Mouse (Mus musculus): Measurements from ENCODE around the gene Kcna10. TPM values are rescaled to one million over a fixed set of nuclear protein-coding genes. Genes with fewer than 3 reads are reported as not detected.

Kcna10 gene
- not detected in 2 replicates for polyA plus RNA-seq (2015; fragmentation: Nextera tagmentation; extraction: Ambion mirVana)

DNA sequence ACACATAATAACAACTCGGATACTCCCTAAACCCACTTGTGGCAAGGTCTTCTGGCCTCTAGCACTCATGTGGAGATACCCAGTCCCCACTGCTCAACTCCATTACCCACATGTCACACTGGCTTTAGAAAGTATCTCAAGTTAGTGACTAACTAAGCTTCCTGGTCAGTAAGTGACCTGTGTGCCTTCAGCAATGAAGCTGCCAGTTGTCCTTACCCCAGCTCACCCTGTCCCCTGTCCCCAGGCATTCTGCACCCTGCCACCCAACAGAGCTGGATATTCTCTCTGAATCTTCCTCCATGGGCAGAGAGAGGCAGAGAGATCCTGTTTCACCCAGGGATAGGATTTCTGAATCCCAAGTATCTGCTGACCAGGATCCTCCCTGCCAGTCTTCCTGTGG is at the start of gene Kcna10:
Gene Kcna10 (plus strand): TSS at position 301 of the 400 bp plus-strand sequence.
- 81% methylated on average over 1 of the region's 1 CpGs for WGBS

DNA sequence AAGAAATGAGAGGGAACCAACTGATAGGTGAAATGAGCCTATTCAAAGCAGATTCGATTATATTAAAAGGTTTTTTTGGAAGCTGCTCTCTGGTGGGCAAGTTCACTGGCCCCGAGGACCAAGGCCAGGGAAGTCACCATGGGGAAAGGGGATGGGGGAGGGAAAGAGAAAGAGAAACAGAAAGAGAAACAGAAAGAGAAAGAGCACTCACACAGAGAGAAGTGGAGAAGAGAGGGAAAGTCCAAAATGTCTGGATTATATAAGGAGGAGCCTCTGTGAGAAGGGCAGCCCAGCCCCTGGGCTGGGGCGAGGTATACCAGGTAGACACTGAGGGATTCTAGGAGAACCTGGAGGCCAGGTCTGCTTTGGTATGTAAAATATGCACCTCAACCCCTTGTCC is 48.4 kb upstream of the Kcna10 start:
- H3K9me3 ChIP-seq: no peaks in the 10 kb centered on the region
- no peak overlapping the region for H3K9ac ChIP-seq (replicated peaks)
- 79% methylated on average over 3 of the region's 3 CpGs for WGBS
- no peak for ATAC-seq
- no peak overlapping the region for H3K4me2 ChIP-seq (replicated peaks)
- H3K36me3 ChIP-seq: no peaks in the 10 kb centered on the region
- 0 out of 2 replicates have a peak, but pooled peaks cover 10% of the 10 kb centered on the region for H3K4me1 ChIP-seq (replicated peaks)
- H3K4me3 ChIP-seq (replicated peaks): no peak overlapping the region
- no peaks in the 10 kb centered on the region for H3K27me3 ChIP-seq
- H3K27ac ChIP-seq: no peak overlapping the region

More for the DNA sequence above, at the start of gene Kcna10:
- no peak within 1 kb of the TSS for H3K9ac ChIP-seq (replicated peaks)
- ATAC-seq: no peak
- H3K4me3 ChIP-seq (replicated peaks): no peak within 1 kb of the TSS
- no peak within 1 kb of the TSS for H3K4me2 ChIP-seq (replicated peaks)
- H3K27ac ChIP-seq: no peak within 1 kb of the TSS
- H3K9me3 ChIP-seq: no peaks in the 10 kb centered on the region
- H3K36me3 ChIP-seq: no peaks in the 10 kb centered on the region
- H3K27me3 ChIP-seq: no peaks in the 10 kb centered on the region
- no peaks in the 10 kb centered on the region for H3K4me1 ChIP-seq (replicated peaks)

DNA sequence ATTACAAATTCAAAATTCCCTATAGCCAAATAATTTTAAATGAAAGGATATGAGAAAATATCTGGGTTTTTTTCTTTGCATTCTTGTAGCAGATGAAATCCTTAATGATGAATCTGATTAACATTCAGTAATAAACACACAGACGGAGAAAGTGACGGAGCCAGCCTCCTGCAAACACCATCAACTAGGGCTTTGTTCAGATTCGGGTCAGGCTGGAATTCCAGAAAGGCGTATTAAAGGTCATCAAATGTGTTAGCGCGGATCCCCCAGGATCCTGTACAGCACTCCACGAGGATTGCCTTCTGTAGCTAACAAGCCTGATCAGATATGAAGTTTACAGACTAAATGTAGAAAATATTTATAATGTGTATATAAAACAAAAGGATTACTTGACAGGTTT is 35.7 kb upstream of the Kcna10 start:
- Histone ChIP-seq H3K9me3 (no peaks in the 10 kb centered on the region), H3K4me2 (replicated peaks) (no peak overlapping the region), H3K27ac (no peak overlapping the region), H3K27me3 (no peaks in the 10 kb centered on the region), H3K4me1 (replicated peaks) (peaks cover 18% of the 10 kb centered on the region), H3K36me3 (no peaks in the 10 kb centered on the region), H3K9ac (replicated peaks) (no peak overlapping the region), H3K4me3 (replicated peaks) (no peak overlapping the region)
- 60% methylated on average over 7 of the region's 7 CpGs for WGBS
- ATAC-seq: no peak

DNA sequence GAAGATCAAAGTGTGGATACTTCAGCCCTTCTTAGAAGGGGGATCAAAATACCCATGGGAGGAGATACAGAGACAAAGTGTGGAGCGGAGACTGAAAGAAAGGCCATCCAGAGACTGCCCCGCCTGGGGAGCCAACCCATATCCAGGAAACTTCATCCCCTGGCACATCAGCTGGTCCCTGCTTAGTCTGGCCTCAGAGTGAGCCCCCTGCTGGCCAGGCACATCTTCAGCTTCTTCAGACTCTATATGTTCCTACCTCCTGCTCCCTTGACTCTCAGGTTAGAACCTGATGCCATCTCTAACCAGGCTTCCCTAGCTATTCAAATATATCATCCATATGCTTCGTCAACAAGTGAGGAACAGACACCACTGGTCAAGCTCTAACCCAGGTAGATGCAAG is 33.9 kb upstream of the Kcna10 start:
- 74% methylated on average over 3 of the region's 3 CpGs for WGBS
- no peak overlapping the region for H3K9ac ChIP-seq (replicated peaks)

DNA sequence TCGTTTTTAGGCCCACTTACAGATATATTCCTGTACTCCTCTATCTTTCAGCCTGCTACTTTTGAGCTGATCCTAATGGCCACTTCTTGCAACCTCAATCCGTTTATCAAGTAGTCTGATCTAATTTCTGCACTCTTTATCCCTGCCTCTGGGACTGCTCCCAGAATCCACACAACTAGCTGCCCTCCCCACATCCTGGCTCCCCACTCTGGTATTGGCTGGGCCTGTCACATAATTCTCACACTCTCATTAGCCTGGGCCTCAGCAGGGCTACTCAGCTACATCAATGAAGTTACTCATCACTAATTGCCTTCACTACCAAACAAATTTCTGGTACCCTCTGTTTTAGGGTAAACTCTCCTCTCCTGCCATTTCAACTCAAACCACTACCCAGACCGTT is 32.4 kb upstream of the Kcna10 start:
- WGBS: 35% methylated on average over 3 of the region's 3 CpGs
- H3K27ac ChIP-seq: peak overlapping the region; percentile 42
- H3K4me2 ChIP-seq (replicated peaks): no peak overlapping the region

More for the DNA sequence above, 33.9 kb upstream of the Kcna10 start:
- Histone ChIP-seq H3K36me3 (no peaks in the 10 kb centered on the region), H3K27ac (no peak overlapping the region), H3K27me3 (no peaks in the 10 kb centered on the region), H3K4me1 (replicated peaks) (peaks cover 18% of the 10 kb centered on the region), H3K4me2 (replicated peaks) (no peak overlapping the region), H3K9me3 (no peaks in the 10 kb centered on the region), H3K4me3 (replicated peaks) (no peak overlapping the region)
- no peak for ATAC-seq

DNA sequence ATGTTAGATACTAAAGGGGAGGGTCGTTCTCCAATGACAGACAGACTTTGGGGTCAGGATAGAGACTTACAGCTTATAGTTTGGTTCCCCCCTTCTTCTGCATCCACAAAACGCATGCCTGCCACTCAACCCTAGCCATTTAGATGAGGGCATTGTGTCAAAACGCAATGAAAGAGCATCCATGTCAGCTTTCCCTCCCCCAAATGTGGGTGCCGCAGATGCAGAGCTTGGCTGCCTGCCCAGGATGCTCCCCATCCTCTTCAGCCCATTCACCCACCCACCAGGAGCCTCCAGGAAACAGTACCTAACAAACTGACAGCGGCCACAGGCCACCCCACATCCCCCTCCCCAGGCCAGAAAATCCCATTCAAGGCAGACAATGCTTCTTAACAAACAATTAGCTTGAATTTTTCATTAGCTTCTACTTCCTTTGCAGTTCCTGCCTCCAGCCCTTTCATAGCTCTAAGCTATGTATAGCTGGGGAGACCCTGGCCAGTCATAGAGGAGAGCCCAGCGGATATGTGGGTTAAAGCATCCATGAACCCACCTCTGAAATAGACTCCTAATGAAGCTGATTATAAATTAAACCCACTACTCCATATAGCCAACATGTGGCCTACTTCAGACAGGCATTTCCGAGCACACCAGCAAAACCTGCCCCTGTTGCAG is 31.9 kb upstream of the Kcna10 start:
- WGBS: 26% methylated on average over 7 of the region's 7 CpGs
- H3K9me3 ChIP-seq: no peaks in the 10 kb centered on the region
- peak; percentile 82 for ATAC-seq
- H3K27ac ChIP-seq: peak overlapping the region; percentile 42
- H3K9ac ChIP-seq (replicated peaks): no peak overlapping the region
- H3K4me3 ChIP-seq (replicated peaks): no peak overlapping the region
- no peaks in the 10 kb centered on the region for H3K36me3 ChIP-seq
- H3K4me1 ChIP-seq (replicated peaks): peaks cover 18% of the 10 kb centered on the region
- H3K27me3 ChIP-seq: no peaks in the 10 kb centered on the region
- no peak overlapping the region for H3K4me2 ChIP-seq (replicated peaks)

More for the DNA sequence above, 32.4 kb upstream of the Kcna10 start:
- Histone ChIP-seq H3K4me1 (replicated peaks) (peaks cover 18% of the 10 kb centered on the region), H3K9me3 (no peaks in the 10 kb centered on the region), H3K36me3 (no peaks in the 10 kb centered on the region), H3K27me3 (no peaks in the 10 kb centered on the region), H3K9ac (replicated peaks) (no peak overlapping the region), H3K4me3 (replicated peaks) (no peak overlapping the region)
- peak; percentile 84 for ATAC-seq

DNA sequence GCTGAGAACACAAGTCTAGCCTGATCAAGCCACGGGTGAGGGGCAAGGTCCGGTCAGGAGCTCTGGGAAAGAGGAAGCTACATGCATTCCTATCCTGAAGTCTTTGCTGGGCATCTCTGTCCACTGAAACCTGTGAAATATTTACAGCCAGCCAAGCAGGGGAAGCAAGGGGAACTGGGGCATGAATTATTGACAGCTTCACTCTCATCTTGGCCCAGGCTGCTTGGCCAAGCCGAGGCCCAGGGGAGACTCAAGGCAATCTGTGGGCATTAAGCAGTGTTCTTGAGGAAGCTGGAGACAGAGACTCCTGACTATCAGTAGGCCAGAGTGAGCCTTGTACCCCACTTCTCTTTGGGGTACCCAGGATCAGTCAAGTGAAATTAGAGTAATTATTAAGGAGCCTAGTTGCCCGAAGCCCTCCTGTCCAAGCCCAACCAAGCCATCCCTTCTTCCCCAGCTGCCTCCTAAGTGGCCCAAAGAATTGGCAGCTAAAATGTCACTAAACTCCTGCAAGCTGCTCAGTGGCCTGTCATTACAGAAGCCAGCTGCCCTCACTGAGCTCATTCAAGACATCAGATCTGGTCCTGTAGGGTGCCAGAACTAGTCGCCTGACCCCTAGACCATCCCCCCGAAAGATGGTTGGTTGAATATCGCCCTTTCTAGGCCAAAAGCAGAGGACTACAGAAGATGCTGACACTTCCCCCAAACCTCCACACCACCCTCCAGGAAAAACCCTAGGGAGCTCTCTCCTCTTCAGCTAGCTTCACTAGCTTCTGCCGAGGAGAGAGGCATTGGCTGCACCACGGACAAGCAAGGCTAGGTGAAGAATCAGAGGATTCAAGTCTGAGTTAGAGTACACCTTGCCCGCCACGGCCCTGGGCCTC is 28.8 kb upstream of the Kcna10 start:
- no peak overlapping the region for H3K27ac ChIP-seq
- ATAC-seq: no peak
- H3K4me1 ChIP-seq (replicated peaks): peaks cover 18% of the 10 kb centered on the region
- H3K4me3 ChIP-seq (replicated peaks): no peak overlapping the region
- H3K4me2 ChIP-seq (replicated peaks): no peak overlapping the region
- H3K9ac ChIP-seq (replicated peaks): no peak overlapping the region
- no peaks in the 10 kb centered on the region for H3K36me3 ChIP-seq
- H3K9me3 ChIP-seq: no peaks in the 10 kb centered on the region
- 91% methylated on average over 11 of the region's 11 CpGs for WGBS
- 0 out of 2 replicates have a peak, but pooled peaks cover 3% of the 10 kb centered on the region for H3K27me3 ChIP-seq

DNA sequence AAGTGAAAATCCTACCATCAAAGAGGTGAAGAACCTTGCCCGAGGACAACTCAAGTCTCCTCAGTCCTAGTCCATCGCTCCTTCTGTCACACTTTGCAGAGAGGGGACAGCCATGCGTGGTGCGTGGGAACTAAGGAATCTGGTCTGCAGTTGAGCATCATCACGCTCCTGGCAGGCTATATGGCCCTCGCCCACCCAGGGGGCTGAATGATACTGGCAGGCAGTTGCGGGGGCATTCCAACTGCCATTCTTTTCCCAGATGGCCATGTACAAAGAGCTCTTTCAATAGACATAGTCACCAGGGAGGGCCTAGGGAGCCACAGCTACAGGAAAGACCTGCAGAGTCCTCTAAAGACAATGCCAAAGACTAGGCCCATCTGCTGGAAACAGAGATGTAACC is 24.0 kb upstream of the Kcna10 start:
- no peaks in the 10 kb centered on the region for H3K36me3 ChIP-seq
- whole genome bisulfite sequencing: 88% methylated on average over 7 of the region's 7 CpGs
- no peak overlapping the region for H3K9ac ChIP-seq (replicated peaks)
- H3K4me1 ChIP-seq (replicated peaks): peaks cover 8% of the 10 kb centered on the region
- no peak for ATAC-seq
- H3K4me2 ChIP-seq (replicated peaks): no peak overlapping the region
- 0 out of 2 replicates have a peak, but pooled peaks cover 6% of the 10 kb centered on the region for H3K27me3 ChIP-seq
- no peaks in the 10 kb centered on the region for H3K9me3 ChIP-seq
- H3K27ac ChIP-seq: no peak overlapping the region
- H3K4me3 ChIP-seq (replicated peaks): no peak overlapping the region

DNA sequence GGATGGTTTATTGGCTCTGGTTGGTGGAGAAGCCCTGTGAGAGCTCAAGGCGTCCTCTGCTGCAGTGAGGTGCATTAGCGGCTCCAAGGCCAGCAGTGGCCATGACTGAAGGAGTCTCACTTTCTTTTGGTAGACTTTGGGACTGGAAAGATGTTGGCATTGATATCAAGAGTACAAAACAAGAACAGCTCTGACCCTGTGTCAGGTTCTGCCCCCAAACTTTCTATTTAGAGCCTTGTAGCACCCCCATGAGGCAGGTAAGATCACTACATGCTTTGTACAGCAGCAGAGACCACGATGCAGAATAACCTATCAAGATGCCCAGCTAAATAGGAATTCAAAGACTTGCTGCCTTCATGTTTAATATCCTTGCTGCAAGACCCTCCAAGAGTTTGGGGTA is 23.4 kb upstream of the Kcna10 start:
- Histone ChIP-seq H3K4me3 (replicated peaks) (no peak overlapping the region), H3K4me2 (replicated peaks) (peak overlapping the region; percentile 52), H3K36me3 (no peaks in the 10 kb centered on the region), H3K27me3 (0 out of 2 replicates have a peak, but pooled peaks cover 6% of the 10 kb centered on the region), H3K4me1 (replicated peaks) (peaks cover 8% of the 10 kb centered on the region), H3K9me3 (no peaks in the 10 kb centered on the region), H3K27ac (no peak overlapping the region), H3K9ac (replicated peaks) (no peak overlapping the region; the same call in 1 of the 2 replicates)
- 66% methylated on average over 3 of the region's 3 CpGs for WGBS
- 0 out of 2 replicates have a peak, but pooled peaks have one; percentile 5 for ATAC-seq

DNA sequence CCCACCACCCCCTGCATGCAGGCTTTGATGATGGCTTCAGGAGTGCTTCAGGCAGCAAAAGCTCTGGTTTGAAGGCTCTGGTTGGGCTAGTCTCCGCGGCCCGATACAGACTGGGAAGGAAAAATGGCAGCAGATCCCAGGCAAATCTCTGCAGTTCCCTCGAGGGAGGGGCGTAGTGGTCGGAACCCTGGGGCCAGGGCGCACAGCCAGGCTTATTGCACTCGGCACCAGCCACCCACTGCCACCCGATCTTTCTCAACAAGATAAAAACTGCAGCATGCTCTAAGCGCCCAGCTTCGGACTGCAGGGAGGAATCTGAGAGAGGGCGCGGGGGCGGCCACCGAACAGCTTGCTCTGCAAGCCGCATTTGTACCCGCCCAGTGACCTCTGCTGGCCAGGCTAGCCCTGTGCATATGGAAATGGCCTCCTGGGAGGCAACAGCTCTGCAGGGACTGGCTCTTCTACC is 23.0 kb upstream of the Kcna10 start:
- H3K4me2 ChIP-seq (replicated peaks): peak overlapping the region; percentile 52
- peaks cover 8% of the 10 kb centered on the region for H3K4me1 ChIP-seq (replicated peaks)
- no peaks in the 10 kb centered on the region for H3K36me3 ChIP-seq
- no peak overlapping the region for H3K27ac ChIP-seq
- WGBS: 4% methylated on average over 17 of the region's 17 CpGs
- H3K27me3 ChIP-seq: 0 out of 2 replicates have a peak, but pooled peaks cover 6% of the 10 kb centered on the region
- H3K9me3 ChIP-seq: no peaks in the 10 kb centered on the region
- H3K9ac ChIP-seq (replicated peaks): peak overlapping the region; percentile 44
- ATAC-seq: peak; percentile 76
- peak overlapping the region; percentile 28 for H3K4me3 ChIP-seq (replicated peaks)

DNA sequence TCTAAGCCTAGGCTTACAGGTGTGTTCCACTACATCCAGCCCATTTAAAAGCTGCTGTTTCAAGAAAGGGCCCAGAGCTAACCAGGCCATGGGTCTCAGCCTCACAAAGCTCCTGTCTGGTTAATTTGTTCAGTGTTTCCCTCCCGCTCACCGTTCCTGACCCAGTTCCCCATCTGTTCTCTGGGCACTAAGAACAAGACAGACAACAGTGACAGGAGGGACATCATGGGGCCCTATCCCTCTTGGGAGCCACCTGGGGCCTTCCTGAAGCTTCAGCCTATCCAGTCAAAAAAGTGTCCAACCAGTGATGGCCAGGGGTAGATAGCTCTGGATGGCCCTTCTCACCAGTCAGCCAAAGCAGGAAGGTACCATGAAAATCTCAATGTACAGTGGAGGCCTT is 20.1 kb upstream of the Kcna10 start:
- no peak overlapping the region for H3K4me2 ChIP-seq (replicated peaks)
- no peak overlapping the region for H3K4me3 ChIP-seq (replicated peaks)
- WGBS: 82% methylated on average over 2 of the region's 2 CpGs
- H3K36me3 ChIP-seq: no peaks in the 10 kb centered on the region
- H3K27ac ChIP-seq: no peak overlapping the region
- no peak for ATAC-seq
- H3K27me3 ChIP-seq: 0 out of 2 replicates have a peak, but pooled peaks cover 6% of the 10 kb centered on the region
- H3K9me3 ChIP-seq: no peaks in the 10 kb centered on the region
- H3K4me1 ChIP-seq (replicated peaks): peaks cover 8% of the 10 kb centered on the region
- H3K9ac ChIP-seq (replicated peaks): no peak overlapping the region

DNA sequence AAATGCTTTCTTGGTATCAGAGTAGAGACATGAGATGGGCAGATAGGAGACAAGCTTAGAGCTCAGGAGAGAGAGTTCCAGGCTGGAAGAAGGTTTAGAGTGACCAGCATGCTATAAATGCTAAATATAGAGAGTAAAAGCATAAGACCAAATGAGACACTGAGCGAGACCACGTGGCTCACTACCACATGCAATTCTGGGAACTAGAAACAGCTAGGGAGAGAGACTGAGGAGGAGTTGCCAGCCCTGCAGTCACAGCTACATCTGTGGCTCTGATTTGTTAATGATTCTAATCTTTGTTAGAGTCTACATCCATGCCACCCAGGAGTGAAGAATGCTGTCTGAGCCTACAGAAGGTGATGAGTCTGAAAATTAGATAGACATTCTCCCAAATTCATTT is 13.3 kb upstream of the Kcna10 start:
- WGBS: 79% methylated on average over 2 of the region's 2 CpGs
- no peak overlapping the region for H3K27ac ChIP-seq
- H3K27me3 ChIP-seq: no peaks in the 10 kb centered on the region
- ATAC-seq: no peak
- no peak overlapping the region for H3K4me3 ChIP-seq (replicated peaks)
- H3K9ac ChIP-seq (replicated peaks): no peak overlapping the region
- no peaks in the 10 kb centered on the region for H3K9me3 ChIP-seq
- no peak overlapping the region for H3K4me2 ChIP-seq (replicated peaks)
- H3K4me1 ChIP-seq (replicated peaks): no peaks in the 10 kb centered on the region
- no peaks in the 10 kb centered on the region for H3K36me3 ChIP-seq

Measured in midbrain, embryonic 13.5 days (tissue).